Mouse (Mus musculus): ENCODE measurements at regions not wholly inside any gene's neighbourhood (a gene's known extent, or its start where the extent isn't known, plus 50 kb on each side); places are given as distances from the start of the nearest gene placed in this dataset.

DNA sequence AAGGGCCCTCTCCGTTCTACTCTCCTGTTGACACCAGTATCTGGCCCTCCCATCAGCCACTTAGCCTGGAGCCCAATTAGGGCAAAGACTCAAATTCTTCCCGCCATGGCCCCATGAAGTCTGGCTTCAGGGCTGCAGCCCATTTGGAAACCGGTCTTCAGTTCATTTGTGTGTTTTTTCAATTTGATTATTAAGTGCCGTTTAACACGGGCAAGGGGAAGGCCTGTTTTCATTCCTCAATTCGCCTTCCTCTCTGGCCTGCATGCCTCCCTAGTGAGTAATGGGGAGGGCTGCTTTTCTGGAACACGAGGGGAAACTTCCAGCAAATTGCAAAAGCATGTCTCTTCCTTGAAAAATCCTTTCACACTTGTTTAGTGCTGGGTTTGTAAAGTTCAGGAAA, 89.1 kb upstream of the Rbpj start:
- H3K27me3 ChIP-seq (ENCODE audit: control insufficient read depth in 1 of 2, insufficient read depth in 2 of 2, low read length in 2 of 2), result no peaks in the 10 kb centered on the region
- DNase-seq (ENCODE audit: low read depth, low spot score), result no peak
- H3K36me3 ChIP-seq (ENCODE audit: control insufficient read depth in 1 of 2, insufficient read depth in 2 of 2, low read length in 2 of 2), result no peaks in the 10 kb centered on the region
- H3K79me2 ChIP-seq (ENCODE audit: control insufficient read depth, insufficient read depth, low read length, poor library complexity), result no peaks in the 10 kb centered on the region
- no peak overlapping the region for H3K4me3 ChIP-seq (ENCODE audit: control insufficient read depth in 1 of 2, insufficient read depth in 1 of 2, low read depth in 2 of 2, low read length in 2 of 2)
- no peak overlapping the region for H3K9ac ChIP-seq (ENCODE audit: control insufficient read depth, low read depth, low read length, poor library complexity, severe bottlenecking)
- TF ChIP-seq POLR2AphosphoS5 (IDR thresholded peaks at IDR 0.05; ENCODE audit: borderline replicate concordance, low read depth, low read length), result no peak
- TF ChIP-seq BHLHE40 (IDR thresholded peaks at IDR 0.05; ENCODE audit: borderline replicate concordance, low read depth, low read length), result no peak
- H3K27ac ChIP-seq (ENCODE audit: control insufficient read depth, low read depth, low read length), result no peak overlapping the region
- H3K9me3 ChIP-seq (replicated peaks; ENCODE audit: insufficient read depth, low read length), result no peaks in the 10 kb centered on the region
- H3K4me1 ChIP-seq (ENCODE audit: control insufficient read depth in 1 of 2, insufficient read depth in 2 of 2, low read length in 2 of 2), result no peaks in the 10 kb centered on the region

DNA sequence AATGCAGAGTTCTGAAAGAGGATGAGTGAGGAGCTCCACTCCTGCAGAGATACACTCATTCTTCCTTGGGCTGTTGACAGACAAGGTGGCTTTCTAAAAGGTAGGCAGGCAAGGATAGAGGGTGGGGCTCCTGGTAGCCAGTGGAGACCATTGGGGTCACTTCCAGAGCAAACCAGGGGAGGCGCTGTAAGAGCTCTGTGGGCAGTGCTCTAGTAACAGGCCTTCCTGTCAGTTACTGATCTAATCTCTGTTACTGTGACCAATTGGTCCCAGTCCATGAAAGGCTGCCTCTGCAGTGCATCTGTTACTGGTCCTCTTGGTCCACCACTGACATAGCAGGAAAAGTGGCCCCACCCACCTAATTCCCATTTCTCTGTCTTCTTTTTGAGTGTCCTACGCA, 88.3 kb upstream of the Rbpj start:
- Histone ChIP-seq H3K9ac (ENCODE audit: control insufficient read depth, low read depth, low read length, poor library complexity, severe bottlenecking) (no peak overlapping the region), H3K27me3 (ENCODE audit: control insufficient read depth in 1 of 2, insufficient read depth in 2 of 2, low read length in 2 of 2) (no peaks in the 10 kb centered on the region), H3K79me2 (ENCODE audit: control insufficient read depth, insufficient read depth, low read length, poor library complexity) (no peaks in the 10 kb centered on the region), H3K9me3 (replicated peaks; ENCODE audit: insufficient read depth, low read length) (no peaks in the 10 kb centered on the region), H3K27ac (ENCODE audit: control insufficient read depth, low read depth, low read length) (no peak overlapping the region), H3K36me3 (ENCODE audit: control insufficient read depth in 1 of 2, insufficient read depth in 2 of 2, low read length in 2 of 2) (no peaks in the 10 kb centered on the region), H3K4me1 (ENCODE audit: control insufficient read depth in 1 of 2, insufficient read depth in 2 of 2, low read length in 2 of 2) (no peaks in the 10 kb centered on the region), H3K4me3 (ENCODE audit: control insufficient read depth in 1 of 2, insufficient read depth in 1 of 2, low read depth in 2 of 2, low read length in 2 of 2) (no peak overlapping the region)
- DNase-seq (ENCODE audit: low read depth, low spot score), result no peak
- no peak for TF ChIP-seq ZKSCAN1 (IDR thresholded peaks at IDR 0.05; ENCODE audit: low read depth, low read length)
- TF ChIP-seq BHLHE40 (IDR thresholded peaks at IDR 0.05; ENCODE audit: borderline replicate concordance, low read depth, low read length), result no peak
- no peak for TF ChIP-seq MEF2A (IDR thresholded peaks at IDR 0.05; ENCODE audit: extremely low read depth, insufficient replicate concordance, low read depth, low read length, poor library complexity, severe bottlenecking)
- no peak for TF ChIP-seq ZMIZ1 (IDR thresholded peaks at IDR 0.05; ENCODE audit: low read depth, low read length)
- no peak for TF ChIP-seq SMC3 (IDR thresholded peaks at IDR 0.05; ENCODE audit: low read depth, low read length)
- TF ChIP-seq MAX (IDR thresholded peaks at IDR 0.05; ENCODE audit: low read length), result no peak
- TF ChIP-seq EP300 (IDR thresholded peaks at IDR 0.05; ENCODE audit: low read depth in 1 of 2, low read length in 2 of 2), result no peak
- no peak for TF ChIP-seq NRF1 (IDR thresholded peaks at IDR 0.05; ENCODE audit: insufficient read depth, low read depth, low read length, poor library complexity, severe bottlenecking)
- TF ChIP-seq TCF12 (IDR thresholded peaks at IDR 0.05; ENCODE audit: low read depth, low read length), result no peak
- no peak for TF ChIP-seq E2F4 (IDR thresholded peaks at IDR 0.05; ENCODE audit: borderline replicate concordance, low read depth, low read length)

DNA sequence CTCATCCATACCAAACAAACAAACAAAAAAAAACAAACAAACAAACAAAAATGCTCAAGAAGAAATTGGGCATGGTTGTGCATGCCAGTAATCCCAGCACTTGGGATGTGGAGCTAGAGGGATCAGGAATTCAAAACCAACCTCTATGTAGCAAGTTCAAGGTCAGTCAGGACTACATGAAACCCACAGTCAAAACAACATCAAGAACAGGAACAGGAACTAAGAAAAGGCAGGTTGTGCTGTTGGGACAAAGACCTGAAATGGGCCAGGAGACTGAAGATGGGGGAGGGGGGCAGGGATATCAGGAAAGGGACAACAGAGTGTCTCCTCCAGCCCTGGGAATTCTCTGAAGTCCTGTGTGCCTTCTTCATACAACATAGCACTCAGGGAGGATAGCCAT, 87.8 kb upstream of the Rbpj start:
- Histone ChIP-seq H3K4me3 (ENCODE audit: control insufficient read depth in 1 of 2, insufficient read depth in 1 of 2, low read depth in 2 of 2, low read length in 2 of 2) (no peak overlapping the region), H3K4me1 (ENCODE audit: control insufficient read depth in 1 of 2, insufficient read depth in 2 of 2, low read length in 2 of 2) (no peaks in the 10 kb centered on the region), H3K27ac (ENCODE audit: control insufficient read depth, low read depth, low read length) (no peak overlapping the region), H3K36me3 (ENCODE audit: control insufficient read depth in 1 of 2, insufficient read depth in 2 of 2, low read length in 2 of 2) (no peaks in the 10 kb centered on the region), H3K9me3 (replicated peaks; ENCODE audit: insufficient read depth, low read length) (no peaks in the 10 kb centered on the region), H3K27me3 (ENCODE audit: control insufficient read depth in 1 of 2, insufficient read depth in 2 of 2, low read length in 2 of 2) (no peaks in the 10 kb centered on the region), H3K9ac (ENCODE audit: control insufficient read depth, low read depth, low read length, poor library complexity, severe bottlenecking) (no peak overlapping the region), H3K79me2 (ENCODE audit: control insufficient read depth, insufficient read depth, low read length, poor library complexity) (no peaks in the 10 kb centered on the region)
- no peak for TF ChIP-seq USF2 (IDR thresholded peaks at IDR 0.05; ENCODE audit: borderline replicate concordance in 1 of 2, insufficient read depth in 1 of 2, low read depth in 1 of 2, low read length in 2 of 2)
- TF ChIP-seq GATA1 (IDR thresholded peaks at IDR 0.05; ENCODE audit: low read depth, low read length), result no peak
- no peak for TF ChIP-seq MAZ (IDR thresholded peaks at IDR 0.05; ENCODE audit: low read depth, low read length)
- DNase-seq (ENCODE audit: low read depth, low spot score), result no peak

Data from MEL (cell line).